Mouse (Mus musculus) E14TG2a.4 (cell line): ENCODE results near the gene Tnrc6b.

ENCODE experiments used
- CTCF ChIP-seq: conservative IDR thresholded peaks from 2 replicates; pipeline ENCODE4 v1.5.1; 2014; ENCODE audit warnings: low read length
- NANOG ChIP-seq: IDR thresholded peaks from 2 replicates; pipeline ENCODE4 v1.6.1; 2014; ENCODE audit warnings: borderline replicate concordance, low read length, mixed read lengths
- POU5F1 ChIP-seq: IDR thresholded peaks from 2 replicates; pipeline ENCODE4 v1.6.1; 2014; ENCODE audit warnings: low read length, borderline replicate concordance

GRCm38 (mm10) chr15:80795076-80795475 is 84.0 kb downstream of the Tnrc6b start:
- TF ChIP-seq CTCF (no peak), POU5F1 (no peak), NANOG (no peak)
